Mouse (Mus musculus) olfactory bulb, adult 2 months (tissue): ENCODE measurements around the gene Sec16b. TPM values are rescaled to one million over a fixed set of nuclear protein-coding genes. Genes with fewer than 3 reads are reported as not detected.

ENCODE experiments used
- H3K27ac ChIP-seq: fragments of 200-500 bp; 2 replicates; pipeline ENCODE4 v1.5.1; 2012; ENCODE audit warnings: low read depth, low read length; ENCODE audit not compliant: insufficient read depth
- H3K4me1 ChIP-seq: fragments of 200-500 bp; 2 replicates; pipeline ENCODE4 v1.6.1; 2012; ENCODE audit warnings: low read length; ENCODE audit not compliant: control insufficient read depth, insufficient read depth
- H3K4me3 ChIP-seq: fragments of 200-500 bp; 2 replicates; pipeline ENCODE4 v1.5.1; 2012; ENCODE audit warnings: mild to moderate bottlenecking, low read depth, low read length, moderate library complexity; ENCODE audit not compliant: insufficient read depth
- CTCF ChIP-seq: fragments of 200-500 bp; IDR thresholded peaks from 2 replicates; pipeline ENCODE4 v1.5.1; 2012; ENCODE audit warnings: low read depth, mild to moderate bottlenecking, low read length, moderate library complexity; ENCODE audit not compliant: insufficient read depth
- POLR2A ChIP-seq: fragments of 200-500 bp; IDR thresholded peaks from 2 replicates; pipeline ENCODE4 v1.6.1; 2012; ENCODE audit warnings: mild to moderate bottlenecking, low read depth, low read length, moderate library complexity; ENCODE audit not compliant: insufficient read depth
- WGBS: fragments of 180-500 bp; shearing (Covaris S2); methylation state at CpG from one replicate; pipeline ENCODE4 v1.1.7; 2018; 5-methylcytosine and 5-hydroxymethylcytosine counted together
- polyA plus RNA-seq: library from polyadenylated mRNA; stranded (reverse); fragments of >200 nt; gene quantifications from 2 replicates; pipeline ENCODE4 v1.2.4, GENCODE M21; 2012; ENCODE audit warnings: low replicate concordance; ENCODE audit not compliant: missing spikeins, insufficient read depth, insufficient read length

Gene Sec16b
- polyA plus RNA-seq, 1 experiment = not detected

DNA sequence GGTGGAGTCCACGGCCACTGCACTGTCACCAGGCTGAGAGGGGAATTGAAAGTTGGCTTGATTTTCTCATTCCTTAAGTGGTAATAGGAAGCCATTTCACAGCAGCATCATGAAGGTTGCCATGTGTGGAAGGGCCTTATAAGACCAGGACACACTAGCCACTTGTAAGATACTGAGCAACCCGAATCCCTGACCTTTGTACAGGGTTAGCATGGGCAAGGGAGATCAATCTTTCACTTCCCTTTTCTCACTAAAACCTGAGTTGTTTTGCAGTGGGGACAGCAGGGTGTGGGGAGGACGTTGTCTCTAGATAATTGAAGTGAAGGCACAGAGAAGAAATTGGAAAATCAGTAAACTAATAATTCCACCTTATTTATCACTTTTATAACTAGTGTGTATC lies 43.2 kb downstream of the Sec16b start:
- Histone ChIP-seq H3K27ac (no peak overlapping the region), H3K4me3 (no peak overlapping the region), H3K4me1 (peaks cover 6% of the 10 kb centered on the region)
- 86% methylated on average over 3 of the region's 3 CpGs for WGBS
- TF ChIP-seq POLR2A (no peak), CTCF (no peak)

DNA sequence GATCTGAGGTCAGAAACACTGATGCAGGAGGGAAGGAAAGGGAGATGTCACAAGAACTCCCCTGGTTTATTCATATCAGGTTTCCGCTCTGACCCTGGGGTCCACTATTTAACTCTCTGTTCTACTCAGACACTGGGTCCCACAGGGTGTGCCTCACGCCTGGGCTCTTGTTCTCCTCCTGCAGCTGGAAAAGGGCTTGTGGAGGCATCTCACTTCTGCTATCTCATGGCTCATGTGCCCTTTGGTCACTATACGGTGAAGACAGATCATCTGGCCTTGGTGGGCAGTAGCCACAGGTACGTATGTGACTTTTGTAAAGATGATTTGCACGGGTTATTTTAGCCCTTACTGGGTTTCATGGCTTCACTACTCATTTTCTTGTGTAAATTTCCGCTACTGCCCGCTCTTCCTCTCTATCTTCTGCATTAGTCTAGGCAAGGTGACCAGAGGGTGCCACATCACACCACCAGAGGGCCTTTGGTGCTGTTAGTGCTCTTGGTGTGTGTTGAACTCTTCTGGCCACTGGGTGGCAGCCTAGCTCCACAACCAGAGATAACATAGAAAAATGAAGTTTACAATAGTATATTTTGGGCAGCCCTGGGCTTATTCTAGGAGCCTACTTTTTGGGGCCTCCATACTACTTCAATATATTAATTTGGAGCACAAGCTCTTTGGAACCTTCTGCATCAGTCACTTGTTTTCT lies 46.4 kb downstream of the Sec16b start:
- peak; percentile 73 for TF ChIP-seq CTCF
- no peak for TF ChIP-seq POLR2A
- Histone ChIP-seq H3K4me3 (no peak overlapping the region), H3K27ac (no peak overlapping the region), H3K4me1 (peaks cover 23% of the 10 kb centered on the region)
- WGBS = 59% methylated on average over 7 of the region's 7 CpGs

DNA sequence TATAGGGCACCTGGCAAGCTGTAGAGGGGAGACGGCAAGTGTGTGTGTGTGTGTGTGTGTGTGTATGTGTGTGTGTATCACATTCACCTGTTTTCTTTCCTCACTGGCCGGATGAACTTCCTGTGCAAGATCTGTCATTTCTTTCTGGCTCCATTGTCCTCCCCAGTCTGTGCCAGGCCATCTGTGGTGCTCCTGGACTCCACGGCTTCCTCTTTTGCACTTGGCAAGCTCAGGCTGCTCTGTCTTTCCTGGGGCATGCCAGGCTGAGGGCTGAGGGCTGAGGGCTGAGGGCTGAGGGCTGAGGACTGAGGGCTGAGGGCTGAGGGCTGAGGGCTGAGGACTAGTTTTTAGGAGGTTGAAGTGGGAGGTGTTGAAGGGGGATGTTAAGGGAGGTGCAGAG lies 47.6 kb downstream of the Sec16b start:
- H3K4me3 ChIP-seq = no peak overlapping the region
- H3K4me1 ChIP-seq = peaks cover 24% of the 10 kb centered on the region
- 71% methylated on average over 3 of the region's 3 CpGs for WGBS
- TF ChIP-seq CTCF (no peak), POLR2A (no peak)
- H3K27ac ChIP-seq = no peak overlapping the region

DNA sequence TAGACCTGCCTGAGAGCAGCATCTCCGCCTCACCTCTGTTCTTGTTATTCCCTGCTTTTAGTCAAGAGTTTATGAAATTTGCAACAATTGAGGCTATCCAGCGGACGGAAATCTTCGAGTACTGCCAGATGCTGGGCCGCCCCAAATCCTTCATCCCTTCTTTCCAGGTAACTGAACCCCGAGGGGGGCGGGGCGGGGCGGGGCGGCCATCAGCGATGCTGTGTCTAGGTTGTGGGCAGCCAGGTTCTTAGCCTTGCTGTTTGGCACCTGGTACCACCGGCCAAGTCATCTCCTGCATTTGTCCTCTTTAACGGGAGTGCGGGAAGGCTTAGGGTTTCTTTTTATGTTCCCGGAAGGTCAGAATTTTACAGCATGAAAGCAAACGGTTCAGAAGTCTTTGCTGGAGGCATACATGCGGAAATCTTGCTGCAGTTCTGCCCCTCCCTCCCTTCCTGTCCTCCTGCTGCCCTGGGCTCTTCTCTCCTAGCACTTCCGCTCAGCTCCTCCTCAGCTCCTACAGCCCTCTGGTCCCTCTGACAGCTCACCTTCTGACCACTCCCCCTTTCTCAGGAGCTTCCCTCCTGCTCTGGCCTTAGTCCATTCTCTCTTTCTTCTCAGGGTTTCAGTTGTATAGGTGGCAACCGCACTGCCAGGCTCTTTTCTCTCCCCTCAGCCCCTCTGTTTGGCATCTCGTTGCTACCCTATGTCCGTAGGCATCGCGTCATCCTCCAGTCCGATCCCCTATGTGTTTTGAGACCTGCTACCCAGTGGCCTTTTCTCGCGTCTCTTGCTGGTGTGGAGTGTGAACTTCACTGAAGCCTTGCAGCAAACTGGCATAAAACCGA lies 48.4 kb downstream of the Sec16b start:
- peak overlapping the region; percentile 55 for H3K27ac ChIP-seq
- 46% methylated on average over 27 of the region's 27 CpGs for WGBS
- TF ChIP-seq POLR2A (no peak), CTCF (no peak)
- peaks cover 24% of the 10 kb centered on the region for H3K4me1 ChIP-seq
- no peak overlapping the region for H3K4me3 ChIP-seq

DNA sequence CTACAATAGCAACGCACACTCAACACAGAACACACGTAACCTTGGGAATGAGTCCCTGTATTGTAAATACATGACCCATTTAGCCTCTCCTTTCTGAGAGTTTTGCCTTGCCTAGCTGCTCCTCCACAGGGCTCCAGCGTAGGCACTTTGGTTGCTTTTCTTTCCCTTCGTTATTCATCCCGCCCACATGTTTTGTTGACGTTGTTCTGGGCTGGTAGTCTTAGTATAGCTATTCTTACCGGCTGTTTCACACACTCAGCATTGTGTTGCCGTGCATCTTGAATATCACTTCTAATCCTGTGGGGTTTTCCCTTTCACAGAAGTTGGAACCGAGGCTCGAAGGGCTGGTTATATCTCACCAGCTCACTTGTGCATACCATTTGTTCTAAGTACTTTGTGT lies 49.2 kb downstream of the Sec16b start:
- no peak for TF ChIP-seq POLR2A
- H3K4me3 ChIP-seq = no peak overlapping the region
- peak overlapping the region; percentile 55 for H3K27ac ChIP-seq
- 30% methylated on average over 10 of the region's 10 CpGs for WGBS
- peaks cover 26% of the 10 kb centered on the region for H3K4me1 ChIP-seq

DNA sequence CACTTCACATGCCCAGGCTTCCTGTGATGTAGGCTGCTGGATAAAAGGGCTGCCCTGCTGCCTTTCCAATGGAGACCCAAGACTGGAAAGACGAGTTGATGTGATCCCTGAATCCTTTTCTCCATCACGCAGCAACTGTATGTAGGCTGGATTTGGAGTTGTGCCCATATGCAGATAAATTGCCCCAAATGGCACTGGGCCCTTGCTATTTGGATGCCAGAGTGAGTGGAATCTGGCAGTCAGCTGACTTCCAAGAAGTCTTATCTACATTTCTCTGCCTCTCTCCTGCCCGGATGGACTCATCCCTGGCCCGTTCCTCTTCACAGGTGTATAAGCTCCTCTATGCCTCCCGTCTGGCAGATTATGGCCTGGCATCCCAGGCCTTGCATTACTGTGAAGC lies 49.9 kb downstream of the Sec16b start:
- 62% methylated on average over 5 of the region's 5 CpGs for WGBS
- peaks cover 26% of the 10 kb centered on the region for H3K4me1 ChIP-seq
- no peak overlapping the region for H3K4me3 ChIP-seq
- H3K27ac ChIP-seq = peak overlapping the region; percentile 32; the same call in 1 of the 2 replicates
- TF ChIP-seq POLR2A (no peak), CTCF (no peak)

DNA sequence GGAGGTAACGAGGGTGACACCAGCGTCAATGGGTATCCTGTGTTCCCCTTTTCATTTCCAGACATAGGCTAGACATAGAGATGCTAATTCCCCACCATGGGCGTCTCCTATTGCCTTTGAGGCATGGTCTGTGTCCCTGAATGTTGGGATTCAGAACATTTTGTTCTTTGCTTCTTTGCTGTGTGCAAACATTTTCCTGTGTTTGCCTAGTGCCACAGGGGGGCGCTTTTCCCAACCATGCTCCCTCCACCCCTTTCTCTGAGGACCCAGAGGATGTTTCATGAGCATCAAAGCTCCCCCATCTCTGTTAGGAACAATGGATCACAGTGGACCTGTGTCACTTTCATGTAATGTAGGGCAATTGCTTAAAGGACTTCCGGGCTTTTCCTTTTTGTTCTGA lies 51.6 kb downstream of the Sec16b start:
- no peak for TF ChIP-seq POLR2A
- TF ChIP-seq CTCF = no peak
- H3K4me1 ChIP-seq = peaks cover 26% of the 10 kb centered on the region
- H3K27ac ChIP-seq = no peak overlapping the region
- WGBS = 78% methylated on average over 5 of the region's 5 CpGs
- no peak overlapping the region for H3K4me3 ChIP-seq

DNA sequence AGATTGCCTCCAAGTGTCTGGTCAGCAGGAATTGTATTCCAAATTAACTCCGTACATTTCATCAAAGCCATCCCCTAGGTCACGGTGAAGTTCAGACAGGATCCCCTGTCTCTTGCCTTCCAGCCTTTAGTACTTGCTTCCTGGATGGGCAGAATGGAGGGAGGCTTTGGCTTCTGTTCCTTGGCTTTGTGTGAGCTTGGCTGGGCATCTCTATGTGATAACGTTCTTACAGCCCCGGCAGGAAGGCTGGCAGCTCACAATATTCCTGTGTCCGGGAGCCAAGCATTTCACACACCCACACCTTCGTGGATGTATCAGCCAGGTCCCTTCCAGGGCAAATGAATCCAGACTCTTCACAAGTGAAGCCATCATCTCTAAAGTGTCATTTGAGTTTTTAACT lies 53.5 kb downstream of the Sec16b start:
- TF ChIP-seq CTCF (no peak), POLR2A (no peak)
- 76% methylated on average over 6 of the region's 6 CpGs for WGBS
- Histone ChIP-seq H3K27ac (no peak overlapping the region), H3K4me3 (no peak overlapping the region), H3K4me1 (peaks cover 18% of the 10 kb centered on the region)

DNA sequence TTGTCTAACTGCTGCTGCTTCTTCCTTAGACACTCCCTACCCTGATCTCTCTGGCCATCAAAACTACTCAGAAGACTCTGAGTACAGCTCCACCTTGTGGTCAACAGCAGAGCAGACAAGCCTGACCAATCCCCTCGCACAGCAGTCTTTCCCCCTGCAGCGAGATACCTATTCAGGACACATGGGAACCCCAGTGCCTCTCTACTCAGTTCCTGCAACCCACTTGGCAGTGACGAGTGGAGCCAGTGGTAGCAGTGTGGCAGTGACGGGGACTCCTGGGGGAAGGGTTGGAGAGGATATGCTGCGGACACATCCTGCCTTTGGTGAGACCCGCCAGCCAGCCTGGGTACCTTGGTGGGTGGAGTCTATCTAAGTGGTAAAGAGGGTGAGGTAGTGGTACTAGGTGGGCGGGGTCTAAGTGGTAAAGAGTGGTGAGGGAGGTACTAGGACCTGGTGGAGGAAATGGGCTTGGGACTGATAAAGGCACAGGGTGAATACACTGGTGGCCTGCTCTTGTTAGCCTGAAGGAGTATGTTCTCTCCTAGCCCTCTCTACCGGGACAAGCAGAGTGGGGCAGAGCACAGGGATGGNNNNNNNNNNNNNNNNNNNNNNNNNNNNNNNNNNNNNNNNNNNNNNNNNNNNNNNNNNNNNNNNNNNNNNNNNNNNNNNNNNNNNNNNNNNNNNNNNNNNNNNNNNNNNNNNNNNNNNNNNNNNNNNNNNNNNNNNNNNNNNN lies 54.3 kb downstream of the Sec16b start:
- Histone ChIP-seq H3K4me1 (peaks cover 14% of the 10 kb centered on the region), H3K4me3 (no peak overlapping the region), H3K27ac (no peak overlapping the region)
- 41% methylated on average over 8 of the region's 8 CpGs for WGBS
- peak; percentile 54; the same call in 1 of the 2 replicates for TF ChIP-seq CTCF
- no peak for TF ChIP-seq POLR2A
